Mouse (Mus musculus) ES-Bruce4 (cell line): ENCODE data around the gene Slc6a12.

Experiments used
- CTCF ChIP-seq: IDR thresholded peaks from one replicate; pipeline ENCODE4 v1.8.1; 2011; ENCODE audit warnings: low read depth, low read length
- EP300 ChIP-seq: IDR thresholded peaks from 2 replicates; pipeline ENCODE4 v1.6.1; 2011; ENCODE audit warnings: low read depth, low read length; ENCODE audit not compliant: insufficient read depth

DNA sequence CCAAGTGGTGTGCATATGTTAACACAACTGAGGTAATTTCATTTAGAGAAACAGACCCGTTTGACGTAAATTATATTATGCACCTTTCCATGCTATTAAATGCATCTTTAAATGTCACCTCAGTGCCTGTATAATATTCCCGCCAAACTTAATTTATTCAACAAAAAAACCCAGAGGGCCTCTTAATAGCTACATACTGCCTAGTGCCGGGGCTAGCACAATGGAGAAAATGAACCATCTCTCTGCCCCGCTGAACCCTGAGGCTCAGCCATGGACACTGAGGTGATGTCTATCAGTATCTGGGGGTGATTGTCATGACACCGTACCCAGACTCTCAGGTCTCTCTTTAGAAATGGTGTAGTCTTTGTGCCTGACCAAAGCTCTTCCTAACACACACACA, 14.4 kb downstream of the Slc6a12 start:
- no peak for TF ChIP-seq CTCF
- TF ChIP-seq EP300 = no peak
